Mouse (Mus musculus) thymus, postnatal 4 days (tissue): ENCODE data around the gene Fbf1.
A peak's percentile ranks its signal among the peaks of the same experiment; 100 is the strongest.

Experiments
- DNase-seq: peaks from one replicate; pipeline ENCODE4 v3.0.0; 2021

The Fbf1 gene

DNA sequence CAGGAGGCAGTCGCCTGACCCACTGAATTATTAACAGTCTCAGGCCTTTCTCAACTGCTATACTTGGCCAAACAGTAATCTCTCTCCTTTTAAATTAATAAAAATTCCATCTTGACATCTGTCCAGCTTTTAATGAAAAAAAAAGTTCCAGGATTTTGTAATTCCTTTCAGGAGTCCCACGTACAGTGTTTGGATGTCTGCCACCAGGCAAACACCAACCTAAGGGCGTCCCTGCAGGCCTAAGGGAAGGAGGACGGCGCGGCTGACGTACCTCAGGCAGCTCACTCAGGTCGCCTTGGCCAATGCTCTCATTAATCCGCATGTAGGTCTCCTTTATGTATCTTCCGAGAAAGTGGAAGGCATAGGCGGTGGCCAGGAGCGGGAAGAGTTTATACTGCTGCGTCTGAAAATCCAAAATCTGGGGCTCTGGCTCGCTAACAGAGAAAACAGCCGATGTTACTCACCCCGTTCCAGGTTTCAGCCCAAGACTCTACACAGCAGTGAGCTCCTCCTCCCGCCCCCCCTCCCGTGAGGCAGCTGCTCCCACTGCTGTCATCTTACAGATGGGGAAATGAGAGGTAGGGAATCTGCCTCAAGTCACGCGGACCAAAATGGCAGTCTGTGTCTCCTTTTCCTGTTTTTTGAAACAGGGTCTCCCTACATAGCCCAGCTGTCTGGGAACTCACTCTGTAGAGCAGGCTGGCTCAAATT is 10.6 kb upstream of the Fbf1 start:
- DNase-seq = no peak

DNA sequence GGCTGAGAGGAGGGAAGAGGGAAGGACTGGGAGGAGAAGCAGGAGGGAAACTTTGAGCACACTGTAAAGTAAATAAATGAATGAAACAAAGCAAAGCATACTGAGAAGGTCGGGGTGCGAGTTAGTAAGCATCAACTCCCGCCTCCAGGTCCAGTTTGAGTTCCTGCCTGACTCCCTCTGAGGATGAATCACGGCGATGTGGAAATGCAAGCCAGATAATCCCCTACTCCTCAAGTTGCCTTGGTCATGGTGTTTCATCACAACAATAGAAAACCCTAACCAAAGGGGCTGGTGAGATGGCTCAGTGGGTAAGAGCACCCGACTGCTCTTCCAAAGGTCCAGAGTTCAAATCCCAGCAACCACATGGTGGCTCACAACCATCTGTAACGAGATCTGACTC is 8.0 kb upstream of the Fbf1 start:
- DNase-seq = no peak

DNA sequence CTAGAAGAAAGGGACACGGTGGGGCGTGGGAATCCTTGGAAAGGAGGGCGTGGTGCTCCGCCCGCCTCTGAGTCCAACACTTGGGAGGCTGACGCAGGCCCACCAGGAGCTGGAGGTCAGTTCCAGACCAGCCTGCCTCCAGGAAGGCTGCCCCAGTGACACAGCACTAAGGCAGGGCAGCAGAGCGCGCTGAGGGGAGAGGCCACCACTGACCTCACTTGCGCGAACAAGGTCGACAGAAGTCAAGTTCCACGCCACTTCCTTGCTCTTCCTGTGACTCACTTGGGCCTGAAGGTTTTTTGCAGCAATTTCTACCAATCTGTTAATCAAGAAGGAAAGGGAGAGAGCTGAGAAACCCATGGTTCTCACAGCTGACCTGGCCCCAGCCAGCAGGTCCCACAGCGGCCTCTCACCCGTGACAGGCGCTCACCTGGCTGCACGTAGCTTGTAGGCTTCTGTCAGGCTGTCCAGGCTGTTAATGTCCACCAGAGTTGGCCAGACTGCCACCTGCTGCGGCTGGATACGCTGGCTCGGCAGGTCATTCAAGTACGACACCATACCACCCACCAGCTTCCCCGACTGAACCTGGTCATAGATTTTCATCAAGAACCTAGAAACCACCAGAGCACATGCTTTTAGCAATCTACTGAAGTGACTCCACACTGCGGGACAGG is 6.9 kb upstream of the Fbf1 start:
- no peak for DNase-seq

DNA sequence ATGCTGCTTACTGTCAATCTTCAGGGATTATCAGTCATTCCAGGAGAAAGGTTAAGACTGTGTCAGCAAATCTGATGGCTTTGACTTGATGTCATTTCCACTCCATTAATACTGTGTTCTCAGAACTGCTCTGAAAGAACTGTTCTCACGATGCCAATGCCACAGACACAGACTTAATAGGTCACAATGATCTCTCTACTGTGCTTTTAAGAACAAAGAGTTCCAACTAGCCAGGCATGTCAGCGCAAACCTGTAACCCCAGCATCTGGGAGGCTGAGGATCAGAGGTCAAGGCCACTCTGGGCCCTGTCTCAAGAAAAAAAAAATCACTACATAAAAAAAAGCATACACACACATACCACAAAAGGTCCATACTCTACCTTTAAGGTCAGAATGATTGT is 4.0 kb upstream of the Fbf1 start:
- no peak for DNase-seq

DNA sequence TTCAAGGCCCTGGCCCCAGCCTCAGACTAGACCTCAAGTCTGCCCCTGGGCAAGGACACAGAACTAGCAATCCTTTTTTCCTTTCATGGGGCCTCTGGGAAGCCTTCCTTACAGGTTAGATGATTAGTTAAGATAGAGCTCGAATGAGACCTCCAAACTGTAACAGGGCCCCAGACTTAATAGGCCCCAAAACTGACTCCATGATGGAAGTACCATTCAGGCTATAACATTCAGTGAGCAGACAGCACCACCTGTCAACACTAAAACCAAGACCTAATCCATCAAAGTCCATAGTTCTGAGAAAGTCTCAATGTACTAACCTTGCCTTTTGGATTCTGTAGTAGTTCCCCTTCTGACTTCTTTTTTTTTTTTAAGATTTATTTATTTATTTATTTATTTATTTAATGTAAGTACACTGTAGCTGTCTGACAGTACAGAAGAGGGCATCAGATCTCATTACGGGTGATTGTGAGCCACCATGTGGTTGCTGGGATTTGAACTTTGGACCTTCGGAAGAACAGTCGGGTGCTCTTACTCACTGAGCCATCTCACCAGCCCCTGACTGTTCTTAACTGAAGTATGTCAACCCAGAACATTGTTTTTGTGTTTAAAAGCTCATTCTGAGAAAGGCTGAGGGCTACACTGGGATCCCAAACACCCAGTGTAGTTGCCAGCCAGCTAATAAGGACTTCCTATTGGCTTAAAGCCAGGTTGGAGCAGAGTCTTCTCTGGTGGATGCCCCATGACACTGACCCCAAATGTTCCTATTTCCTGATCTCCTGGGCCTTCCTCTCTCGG is 2.2 kb upstream of the Fbf1 start:
- DNase-seq = no peak

DNA sequence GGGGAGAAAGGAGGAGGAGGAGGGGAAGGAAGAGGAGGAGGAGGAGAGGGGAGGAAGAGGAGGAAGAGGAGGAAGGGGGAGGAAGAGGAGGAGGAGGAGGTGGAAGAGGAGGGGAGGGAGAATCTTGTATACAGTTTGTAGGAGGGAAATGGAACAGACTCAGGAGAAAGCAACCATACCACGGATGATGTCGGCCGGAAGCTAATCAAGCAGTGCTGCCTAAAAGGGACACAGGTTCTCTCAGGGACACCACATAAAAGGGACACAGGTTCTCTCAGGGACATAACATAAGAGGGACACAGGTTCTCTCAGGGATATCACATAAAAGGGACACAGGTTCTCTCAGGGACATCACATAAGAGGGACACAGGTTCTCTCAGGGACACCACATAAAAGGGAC is 1.2 kb upstream of the Fbf1 start:
- DNase-seq = no peak

- DNase-seq = no peak
Observed at GRCm38 (mm10) chr11:116167232-116167631, 734 bp downstream of the Fbf1 start.

DNA sequence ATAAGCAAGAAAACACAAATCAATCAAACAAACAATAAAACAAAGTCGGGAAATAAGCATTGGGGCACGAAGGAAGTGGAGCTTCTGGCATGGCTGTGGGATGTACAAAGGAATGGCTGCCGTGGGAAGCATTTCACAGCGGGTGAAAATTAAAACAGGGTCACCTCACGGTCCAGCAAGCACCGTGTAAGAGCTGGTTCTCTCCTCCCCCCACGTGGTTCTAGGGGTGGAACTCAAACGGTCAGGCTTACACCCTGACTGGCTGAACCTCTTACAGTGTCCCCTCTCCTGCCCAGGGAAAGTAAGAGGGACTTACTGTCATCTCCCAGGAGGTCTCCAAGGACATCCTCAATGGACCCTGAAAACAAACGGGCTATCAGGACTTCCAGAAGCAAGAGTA is 5.0 kb downstream of the Fbf1 start:
- no peak for DNase-seq

GRCm38 (mm10) chr11:116162146-116162545 is 5.8 kb downstream of the Fbf1 start:
- peak; percentile 30 for DNase-seq

GRCm38 (mm10) chr11:116161312-116161711 is 6.7 kb downstream of the Fbf1 start:
- DNase-seq = no peak

- DNase-seq = no peak
Observed at GRCm38 (mm10) chr11:116150960-116151359, 17.0 kb downstream of the Fbf1 start.

DNA sequence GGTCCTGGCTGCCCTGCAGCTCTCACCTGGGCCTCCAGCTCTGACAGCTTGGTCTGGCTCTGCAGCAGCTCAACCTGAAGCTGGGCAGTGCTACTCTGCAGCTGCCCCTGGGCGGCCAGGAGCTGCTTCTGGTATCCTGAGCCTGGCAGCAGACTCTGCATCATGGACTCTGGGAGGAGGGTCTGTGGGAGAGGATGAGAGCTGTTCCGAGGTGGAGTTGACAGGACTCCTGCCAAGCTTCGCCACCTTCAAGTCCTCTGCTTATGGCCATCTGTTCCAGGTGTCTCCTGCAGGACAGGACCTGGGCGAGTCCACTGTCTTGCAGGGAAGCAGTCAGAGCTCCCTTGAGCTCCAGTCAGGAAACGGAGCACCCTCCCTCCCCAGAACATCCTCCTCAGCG is 18.6 kb downstream of the Fbf1 start:
- no peak for DNase-seq

- no peak for DNase-seq
Observed at GRCm38 (mm10) chr11:116148761-116149221, 19.2 kb downstream of the Fbf1 start.

DNA sequence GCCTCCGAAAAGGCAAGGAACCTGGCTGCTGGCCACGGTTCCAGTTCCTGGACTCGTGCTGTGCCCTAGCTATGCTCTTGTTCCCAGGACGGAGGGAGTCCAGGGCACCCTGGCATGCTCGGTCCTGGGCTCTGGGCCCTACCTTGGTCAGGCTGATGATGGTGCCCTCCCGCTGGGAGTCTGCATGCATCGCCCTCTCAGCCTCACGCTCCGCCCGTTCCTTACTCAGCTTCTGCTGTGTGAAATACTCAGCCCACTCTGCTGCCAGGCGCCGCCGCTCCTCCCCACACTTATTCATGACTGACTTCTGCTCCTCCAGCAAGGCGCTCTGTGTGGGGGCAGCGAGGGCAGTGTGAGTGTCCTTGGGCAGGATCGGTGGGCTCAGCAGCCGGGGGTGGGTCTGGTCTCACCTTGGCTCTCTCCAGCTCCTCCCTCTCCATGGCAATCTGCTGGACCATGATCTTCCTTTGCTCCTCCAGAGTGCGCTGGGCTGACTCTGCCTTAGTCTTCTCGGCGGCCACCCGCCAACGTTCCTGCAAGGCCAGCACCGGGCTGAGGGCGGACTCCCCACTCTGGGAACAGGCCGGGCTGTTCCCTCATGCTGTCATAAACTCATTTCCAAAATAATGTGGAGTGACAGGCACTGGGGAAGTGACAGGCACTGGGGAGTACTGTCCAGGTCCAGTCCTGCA is 21.5 kb downstream of the Fbf1 start:
- DNase-seq = no peak

DNA sequence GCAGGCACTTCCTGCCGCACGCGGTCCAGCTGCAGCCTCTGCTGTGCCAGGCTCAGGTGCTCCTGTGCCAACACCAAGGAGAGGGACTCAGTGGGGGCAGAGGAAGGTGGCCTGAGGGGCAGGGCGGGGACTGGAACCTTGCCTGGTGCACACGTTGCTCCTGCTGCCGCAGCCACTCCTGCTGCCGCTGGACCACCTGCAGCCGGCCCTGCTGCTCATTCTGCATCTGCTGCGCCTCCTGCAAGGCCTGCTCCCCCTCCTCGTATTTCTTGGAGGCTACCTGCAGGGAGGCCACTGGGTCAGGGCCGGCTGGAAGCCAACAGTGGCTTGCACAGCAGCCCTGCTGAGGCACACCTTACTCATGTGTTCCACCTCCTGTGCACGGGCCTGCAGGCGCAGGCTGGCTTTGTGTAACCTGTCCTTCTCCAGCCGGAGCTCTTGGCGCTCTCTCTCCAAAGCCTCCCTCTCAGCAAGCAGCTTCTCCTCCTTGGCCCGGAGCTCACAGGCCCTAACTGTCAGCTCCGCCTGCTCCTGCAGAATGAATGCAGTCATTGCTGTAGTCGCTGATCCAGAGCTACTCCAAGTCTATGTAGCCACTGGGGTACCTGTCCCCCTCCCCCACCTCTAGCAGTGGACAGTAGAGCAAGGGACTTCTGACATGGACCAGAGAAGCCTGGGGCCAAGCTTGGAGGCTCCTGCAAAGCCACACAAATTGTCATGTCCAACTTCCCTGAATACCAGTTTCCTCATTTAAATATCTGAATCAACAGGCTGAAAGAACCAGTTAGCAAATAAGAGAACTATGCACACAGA is 22.3 kb downstream of the Fbf1 start:
- DNase-seq = no peak

- DNase-seq = no peak
Observed at GRCm38 (mm10) chr11:116143468-116143867, 24.5 kb downstream of the Fbf1 start.

GRCm38 (mm10) chr11:116142211-116142991 is 25.6 kb downstream of the Fbf1 start:
- no peak for DNase-seq

DNA sequence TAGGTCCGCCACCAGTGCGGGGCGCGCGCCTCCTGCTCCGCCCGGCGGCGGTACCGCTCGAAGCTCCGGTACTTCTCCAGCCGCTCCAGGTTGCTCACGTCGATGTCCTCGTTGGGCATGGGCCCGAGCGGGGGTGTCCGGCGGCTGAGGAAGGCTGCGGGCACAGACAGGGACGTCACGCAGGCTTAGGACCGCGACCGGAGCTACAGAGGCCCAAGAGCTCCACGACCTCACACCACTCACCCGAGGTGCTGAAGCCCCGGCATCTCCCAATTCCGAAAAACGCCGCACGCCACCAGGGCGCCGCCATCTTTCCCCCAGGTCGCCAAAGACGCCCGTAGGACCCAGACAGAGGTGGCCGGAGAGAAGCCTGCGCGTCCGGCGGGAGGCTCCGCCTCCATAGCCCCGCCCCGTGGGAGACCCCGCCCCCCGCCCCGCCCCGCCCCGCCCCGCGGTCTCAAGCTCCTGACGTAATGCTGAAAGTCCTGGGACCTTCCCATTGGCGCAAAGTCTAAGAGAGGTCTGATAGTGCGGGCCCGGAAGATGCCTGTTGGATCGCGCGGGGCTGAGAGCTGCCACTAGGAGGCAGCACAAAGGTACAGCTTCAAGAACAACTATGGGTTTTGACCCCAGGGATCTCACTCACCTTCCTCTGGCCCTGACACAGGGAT is 29.4 kb downstream of the Fbf1 start, which contains the start of gene Mrpl38:
Gene Mrpl38, minus strand, starts transcription at position 401 of the 671 bp plus-strand sequence.
- DNase-seq = peak; percentile 90

DNA sequence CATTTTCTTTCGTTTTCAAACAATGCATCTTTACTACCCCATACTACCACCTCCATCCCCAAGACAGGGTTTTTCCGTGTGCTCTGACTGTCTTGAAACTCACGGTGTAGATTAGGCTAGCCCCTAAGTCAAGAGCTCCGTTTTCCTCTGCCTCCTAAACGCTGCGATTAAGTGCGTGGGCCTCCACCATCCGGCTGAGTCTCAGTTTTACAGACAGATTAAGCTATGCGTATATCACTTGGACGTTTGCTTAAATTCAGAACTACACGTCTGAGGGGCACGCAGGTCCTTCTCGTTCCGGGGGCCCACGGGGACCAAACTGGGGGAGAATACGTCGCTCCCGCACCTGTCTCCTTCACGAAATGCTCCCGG is 29.9 kb downstream of the Fbf1 start:
- no peak for DNase-seq

GRCm38 (mm10) chr11:116134171-116134570 is 33.8 kb downstream of the Fbf1 start:
- DNase-seq = no peak

DNA sequence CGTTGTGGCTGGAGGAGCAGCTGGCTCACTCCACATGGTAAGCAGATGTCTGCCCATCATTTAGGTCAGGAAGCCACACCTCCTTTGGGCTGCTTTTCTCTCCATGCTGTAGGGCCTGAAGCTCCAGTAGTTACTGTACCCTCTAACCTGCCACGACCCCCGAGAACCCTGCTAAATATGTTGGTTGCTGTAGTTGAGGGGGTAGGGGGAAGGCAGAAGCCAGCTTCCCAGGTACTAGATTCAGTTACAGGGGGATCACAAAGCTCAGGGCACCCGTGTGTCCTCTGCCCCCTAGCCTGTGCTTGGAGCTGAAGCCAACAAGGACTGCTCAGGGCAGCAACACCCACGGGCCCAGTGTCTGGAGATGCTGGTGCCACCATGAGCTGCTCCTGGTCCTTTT is 34.5 kb downstream of the Fbf1 start:
- DNase-seq = no peak
